Mouse (Mus musculus) myocyte (in vitro differentiated cells): ENCODE data around the gene Adi1. TPM values are rescaled to one million over a fixed set of nuclear protein-coding genes. Genes with fewer than 3 reads are reported as not detected.

Experiments used
- H3K27me3 ChIP-seq: one replicate; pipeline ENCODE4 v1.6.1; 2011; ENCODE audit not compliant: control insufficient read depth, insufficient read depth, insufficient read length
- H3K36me3 ChIP-seq: one replicate; pipeline ENCODE4 v1.6.1; 2011; ENCODE audit not compliant: control insufficient read depth, insufficient read depth
- H3K4me2 ChIP-seq: one replicate; pipeline ENCODE4 v1.6.1; 2011; ENCODE audit warnings: low read depth, control low read depth
- H3K4me3 ChIP-seq: one replicate; pipeline ENCODE4 v1.5.1; 2011; ENCODE audit warnings: mild to moderate bottlenecking, control low read depth, moderate library complexity
- H3K79me2 ChIP-seq: one replicate; pipeline ENCODE4 v1.6.1; 2011; ENCODE audit not compliant: control insufficient read depth, insufficient read depth
- H3ac ChIP-seq: one replicate; pipeline ENCODE4 v1.6.1; 2011; ENCODE audit not compliant: control insufficient read depth, insufficient read length
- CEBPB ChIP-seq: IDR thresholded peaks from 2 replicates; pipeline ENCODE4 v1.6.1; 2011; ENCODE audit warnings: mild to moderate bottlenecking, moderate library complexity; ENCODE audit not compliant: poor library complexity, insufficient read depth, severe bottlenecking
- E2F4 ChIP-seq: IDR thresholded peaks from one replicate; pipeline ENCODE4 v1.6.1; 2011; ENCODE audit warnings: mild to moderate bottlenecking, control low read depth, moderate library complexity; ENCODE audit not compliant: insufficient read depth
- MAX ChIP-seq: IDR thresholded peaks from one replicate; pipeline ENCODE4 v1.6.1; 2011; ENCODE audit warnings: low read depth, mild to moderate bottlenecking, control low read depth
- MYOD1 ChIP-seq, 3 experiments: IDR thresholded peaks; one replicate each; pipeline ENCODE4 v1.6.1; 2011; ENCODE audit warnings: control low read depth in 2 of 3, low read depth in 2 of 3, mild to moderate bottlenecking in 2 of 3, moderate library complexity in 1 of 3; ENCODE audit not compliant: insufficient read length in 2 of 3, control insufficient read depth in 1 of 3
- MYOG ChIP-seq, 3 experiments: IDR thresholded peaks; one replicate each; pipeline ENCODE4 v1.6.1; 2011; ENCODE audit warnings: control low read depth in 2 of 3, low read depth in 2 of 3, mild to moderate bottlenecking in 2 of 3; ENCODE audit not compliant: insufficient read length in 2 of 3, control insufficient read depth in 1 of 3, insufficient read depth in 1 of 3
- POLR2A ChIP-seq: IDR thresholded peaks from one replicate; pipeline ENCODE4 v1.6.1; 2011; ENCODE audit warnings: low read depth, mild to moderate bottlenecking, control low read depth, moderate library complexity; ENCODE audit not compliant: insufficient read length
- POLR2AphosphoS2 ChIP-seq: IDR thresholded peaks from one replicate; pipeline ENCODE4 v1.6.1; 2011; ENCODE audit warnings: low read depth, control low read depth; ENCODE audit not compliant: insufficient read length
- REST ChIP-seq: IDR thresholded peaks from one replicate; pipeline ENCODE4 v1.6.1; 2011; ENCODE audit warnings: mild to moderate bottlenecking, control low read depth, moderate library complexity; ENCODE audit not compliant: insufficient read depth, insufficient read length
- SRF ChIP-seq: IDR thresholded peaks from one replicate; pipeline ENCODE4 v1.6.1; 2011; ENCODE audit warnings: low read depth; ENCODE audit not compliant: control insufficient read depth, insufficient read length
- TCF12 ChIP-seq: IDR thresholded peaks from one replicate; pipeline ENCODE4 v1.6.1; 2011; ENCODE audit warnings: mild to moderate bottlenecking, control low read depth; ENCODE audit not compliant: poor library complexity, insufficient read depth, severe bottlenecking
- TCF3 ChIP-seq: IDR thresholded peaks from one replicate; pipeline ENCODE4 v1.6.1; 2011; ENCODE audit warnings: low read depth, control low read depth; ENCODE audit not compliant: insufficient read length
- USF1 ChIP-seq: IDR thresholded peaks from one replicate; pipeline ENCODE4 v1.6.1; 2011; ENCODE audit warnings: low read depth, mild to moderate bottlenecking, control low read depth, moderate library complexity
- polyA plus RNA-seq: library from polyadenylated mRNA; unstranded; fragments of >200 nt; fragmentation: generic; extraction: Trizol; gene quantifications from one replicate; pipeline ENCODE4 v1.2.1, GENCODE M21; 2012; ENCODE audit warnings: missing spikeins

The Adi1 gene
- 18.1 TPM for polyA plus RNA-seq

DNA sequence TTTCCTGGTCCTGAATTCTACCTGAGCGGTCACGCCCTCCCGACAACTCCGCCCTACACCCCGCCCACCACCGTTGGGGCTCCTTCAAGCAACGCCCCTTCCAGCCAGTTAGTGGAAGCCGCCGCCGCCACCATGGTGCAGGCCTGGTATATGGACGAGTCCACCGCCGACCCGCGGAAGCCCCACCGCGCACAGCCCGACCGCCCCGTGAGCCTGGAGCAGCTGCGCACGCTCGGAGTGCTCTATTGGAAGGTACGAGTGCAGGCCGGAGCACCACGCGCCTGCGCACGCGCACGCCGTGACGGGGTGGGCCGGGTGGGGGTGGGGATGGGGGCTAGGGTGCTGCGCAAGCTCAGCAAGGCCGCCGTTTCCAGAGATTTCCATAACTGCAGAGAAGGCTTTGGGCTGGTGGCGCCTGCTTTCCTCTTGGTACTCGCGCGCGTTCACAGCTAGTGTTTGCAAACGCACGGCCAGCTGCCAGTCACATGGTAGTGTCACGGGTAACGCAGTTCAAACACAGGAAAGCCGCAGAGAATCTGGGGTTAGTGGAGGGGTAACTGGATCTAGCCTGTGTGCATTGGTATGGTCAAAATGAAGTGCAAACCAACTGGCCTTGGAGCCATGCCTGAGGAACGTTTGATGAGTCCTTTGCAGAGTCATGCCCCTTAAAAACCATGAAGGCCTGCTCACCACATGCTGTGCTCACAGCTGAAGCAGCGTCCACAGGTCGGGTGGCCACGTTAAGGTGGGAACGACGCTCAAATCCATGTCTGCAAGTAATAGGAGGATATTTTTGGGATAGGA, at the start of gene Adi1:
Adi1 (plus strand) TSS at position 111 of the 804 bp plus-strand sequence.
- TF ChIP-seq E2F4 (peak; percentile 20), TCF12 (no peak), MYOG (IDR thresholded peaks at IDR 0.05; ENCODE audit: control insufficient read depth in 1 of 3, insufficient read depth in 1 of 3, insufficient read length in 2 of 3, low read depth in 2 of 3) (peak in 2 of 3 experiments; percentile 58 to 64), MYOD1 (IDR thresholded peaks at IDR 0.05; ENCODE audit: control insufficient read depth in 1 of 3, insufficient read length in 2 of 3, low read depth in 2 of 3) (peak; percentile 9 to 29 (median 17)), USF1 (peak; percentile 52), POLR2AphosphoS2 (peak; percentile 41), POLR2A (peak; percentile 56), REST (no peak)
- Histone ChIP-seq H3K4me2 (peak within 1 kb of the TSS; percentile 66), H3ac (peak within 1 kb of the TSS; percentile 58), H3K4me3 (peak within 1 kb of the TSS; percentile 28), H3K36me3 (no peaks in the 10 kb centered on the region), H3K79me2 (no peaks in the 10 kb centered on the region), H3K27me3 (no peaks in the 10 kb centered on the region)

DNA sequence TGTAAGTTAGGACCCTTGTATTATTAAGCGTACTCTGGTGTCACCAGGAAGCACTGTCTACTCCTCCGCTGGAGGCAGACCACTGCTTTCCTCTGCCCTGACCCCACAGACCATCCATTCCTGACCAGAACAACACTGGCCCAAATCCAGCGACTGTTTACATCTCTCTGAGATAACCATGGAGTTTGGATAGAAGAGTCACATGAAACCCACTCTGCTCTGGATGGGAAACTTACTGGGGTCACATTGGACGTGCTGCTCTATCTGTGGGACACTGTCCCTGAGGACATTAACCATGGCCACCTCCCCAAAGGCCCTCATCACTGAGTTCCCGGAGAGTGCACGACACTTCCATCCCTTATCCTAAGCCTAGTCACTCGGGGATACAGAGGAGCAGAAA, 49.6 kb upstream of the Adi1 start:
- H3K79me2 ChIP-seq: no peaks in the 10 kb centered on the region
- H3K4me2 ChIP-seq: no peak overlapping the region
- H3K4me3 ChIP-seq: no peak overlapping the region
- no peak overlapping the region for H3ac ChIP-seq
- H3K36me3 ChIP-seq: peaks cover 17% of the 10 kb centered on the region
- H3K27me3 ChIP-seq: peaks cover 5% of the 10 kb centered on the region
- TF ChIP-seq MYOG (IDR thresholded peaks at IDR 0.05; ENCODE audit: control insufficient read depth in 1 of 3, insufficient read depth in 1 of 3, insufficient read length in 2 of 3, low read depth in 2 of 3): no peak
- TF ChIP-seq MAX: no peak
- no peak for TF ChIP-seq POLR2AphosphoS2
- TF ChIP-seq REST: no peak
- TF ChIP-seq TCF12: no peak
- no peak for TF ChIP-seq CEBPB
- no peak for TF ChIP-seq MYOD1 (IDR thresholded peaks at IDR 0.05; ENCODE audit: control insufficient read depth in 1 of 3, insufficient read length in 2 of 3, low read depth in 2 of 3)
- no peak for TF ChIP-seq USF1
- TF ChIP-seq POLR2A: no peak
- TF ChIP-seq E2F4: no peak
- TF ChIP-seq TCF3: no peak
- no peak for TF ChIP-seq SRF

DNA sequence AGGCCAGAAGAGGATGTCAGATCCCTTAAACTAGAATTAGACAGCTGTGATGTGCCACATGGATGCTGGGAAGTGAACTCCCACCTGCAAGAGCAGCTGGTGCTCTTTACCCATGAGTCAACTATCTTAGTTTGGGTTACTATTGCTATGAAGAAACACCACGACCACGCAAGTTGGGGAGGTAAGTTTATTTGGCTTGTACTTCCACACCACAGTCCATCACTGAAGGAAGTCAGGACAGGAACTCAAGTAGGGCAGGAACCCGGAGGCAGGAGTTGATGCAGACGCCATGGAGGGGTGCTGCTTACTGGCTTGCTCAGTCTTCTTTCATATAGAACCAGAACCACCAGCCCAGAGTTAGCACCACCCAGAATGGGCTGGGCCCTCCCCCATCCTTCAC, 47.9 kb upstream of the Adi1 start:
- Histone ChIP-seq H3K79me2 (peaks cover 2% of the 10 kb centered on the region), H3K27me3 (no peaks in the 10 kb centered on the region), H3K4me3 (no peak overlapping the region), H3K4me2 (no peak overlapping the region), H3K36me3 (peaks cover 33% of the 10 kb centered on the region), H3ac (no peak overlapping the region)
- TF ChIP-seq TCF3 (no peak), POLR2A (no peak), MYOD1 (IDR thresholded peaks at IDR 0.05; ENCODE audit: control insufficient read depth in 1 of 3, insufficient read length in 2 of 3, low read depth in 2 of 3) (no peak), MYOG (IDR thresholded peaks at IDR 0.05; ENCODE audit: control insufficient read depth in 1 of 3, insufficient read depth in 1 of 3, insufficient read length in 2 of 3, low read depth in 2 of 3) (no peak), POLR2AphosphoS2 (peak; percentile 57)

DNA sequence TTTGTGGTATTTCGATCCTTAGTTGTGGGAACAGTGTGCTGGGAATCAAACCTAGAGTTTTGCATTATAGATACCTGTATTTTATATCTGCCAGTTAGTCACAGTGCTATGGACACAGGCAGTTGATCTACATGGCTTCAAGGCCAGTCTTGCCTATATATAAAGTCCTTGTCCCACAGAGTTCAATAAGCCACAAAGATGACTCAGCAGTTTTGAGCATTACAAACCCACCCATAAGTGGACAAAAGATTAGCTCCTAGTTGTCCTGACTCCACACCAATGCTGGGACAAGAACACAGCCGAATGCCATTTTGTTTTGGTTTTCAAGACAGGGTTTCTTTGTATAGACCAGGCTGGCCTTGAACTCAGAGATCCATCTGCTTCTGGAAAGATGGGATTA, 46.6 kb upstream of the Adi1 start:
- TF ChIP-seq SRF (no peak), USF1 (no peak), CEBPB (no peak), MAX (no peak), POLR2A (no peak), TCF3 (no peak), POLR2AphosphoS2 (no peak), E2F4 (no peak), MYOD1 (IDR thresholded peaks at IDR 0.05; ENCODE audit: control insufficient read depth in 1 of 3, insufficient read length in 2 of 3, low read depth in 2 of 3) (no peak), REST (no peak), TCF12 (no peak)
- H3K27me3 ChIP-seq: no peaks in the 10 kb centered on the region
- no peak overlapping the region for H3K4me2 ChIP-seq
- H3K4me3 ChIP-seq: no peak overlapping the region
- peaks cover 47% of the 10 kb centered on the region for H3K36me3 ChIP-seq
- H3K79me2 ChIP-seq: peaks cover 15% of the 10 kb centered on the region
- no peak overlapping the region for H3ac ChIP-seq

- peaks cover 36% of the 10 kb centered on the region for H3K36me3 ChIP-seq
- H3K4me2 ChIP-seq: peak overlapping the region; percentile 83
- peak overlapping the region; percentile 73 for H3ac ChIP-seq
- H3K79me2 ChIP-seq: peaks cover 37% of the 10 kb centered on the region
- peak overlapping the region; percentile 76 for H3K4me3 ChIP-seq
- H3K27me3 ChIP-seq: no peaks in the 10 kb centered on the region
- TF ChIP-seq POLR2AphosphoS2: no peak
- no peak for TF ChIP-seq MAX
- no peak for TF ChIP-seq TCF12
- no peak for TF ChIP-seq CEBPB
- no peak for TF ChIP-seq REST
These were observed 39.9 kb upstream of the Adi1 start for GRCm38 (mm10) chr12:28635058-28635534.
